Mouse (Mus musculus): Measurements from ENCODE around the gene Rnpepl1. TPM values are rescaled to one million over a fixed set of nuclear protein-coding genes. Genes with fewer than 3 reads are reported as not detected.

Rnpepl1 gene
- polyA plus RNA-seq, 1 experiment from 2014 or later, result 31.0 TPM

Other genes starting within 250 kb of the Rnpepl1 start
- gene Gpc1, start 79.1 kb upstream of the Rnpepl1 start, polyA plus RNA-seq (2015; fragmentation: Nextera tagmentation; extraction: Ambion mirVana), result 70.4 and 72.7 TPM in 2 replicates
- 0.71 and 1.1 TPM in 2 replicates for gene Ankmy1, start 7.9 kb upstream of the Rnpepl1 start, polyA plus RNA-seq (2015; fragmentation: Nextera tagmentation; extraction: Ambion mirVana)
- 11.3 and 13.2 TPM in 2 replicates for gene Dusp28, start 3.8 kb upstream of the Rnpepl1 start, polyA plus RNA-seq (2015; fragmentation: Nextera tagmentation; extraction: Ambion mirVana)
- 64.4 and 65.5 TPM in 2 replicates for gene Capn10, start 23.6 kb downstream of the Rnpepl1 start, polyA plus RNA-seq (2015; fragmentation: Nextera tagmentation; extraction: Ambion mirVana)
- gene Gpr35, start 40.1 kb downstream of the Rnpepl1 start, polyA plus RNA-seq (2015; fragmentation: Nextera tagmentation; extraction: Ambion mirVana), result 0.35 and 0.75 TPM in 2 replicates
- not detected in 2 replicates for gene Aqp12, start 95.6 kb downstream of the Rnpepl1 start, polyA plus RNA-seq (2015; fragmentation: Nextera tagmentation; extraction: Ambion mirVana)
- gene Kif1a, start 191.2 kb downstream of the Rnpepl1 start, polyA plus RNA-seq (2015; fragmentation: Nextera tagmentation; extraction: Ambion mirVana), result 322 and 396 TPM in 2 replicates
- gene Agxt, start 224.5 kb downstream of the Rnpepl1 start, polyA plus RNA-seq (2015; fragmentation: Nextera tagmentation; extraction: Ambion mirVana), result not detected in 2 replicates

Measured in forebrain, embryonic 16.5 days (tissue).